Mouse (Mus musculus) MEL-GATA-1-ER (cell line): ENCODE results near the gene Isoc2a.
A peak's percentile ranks its signal among the peaks of the same experiment; 100 is the strongest.

Source experiments
- DNase-seq: peaks from one replicate; pipeline ENCODE4 v3.0.0-alpha.2; 2012; ENCODE audit warnings: low read depth; ENCODE audit errors: extremely low read depth

Isoc2a gene

DNA sequence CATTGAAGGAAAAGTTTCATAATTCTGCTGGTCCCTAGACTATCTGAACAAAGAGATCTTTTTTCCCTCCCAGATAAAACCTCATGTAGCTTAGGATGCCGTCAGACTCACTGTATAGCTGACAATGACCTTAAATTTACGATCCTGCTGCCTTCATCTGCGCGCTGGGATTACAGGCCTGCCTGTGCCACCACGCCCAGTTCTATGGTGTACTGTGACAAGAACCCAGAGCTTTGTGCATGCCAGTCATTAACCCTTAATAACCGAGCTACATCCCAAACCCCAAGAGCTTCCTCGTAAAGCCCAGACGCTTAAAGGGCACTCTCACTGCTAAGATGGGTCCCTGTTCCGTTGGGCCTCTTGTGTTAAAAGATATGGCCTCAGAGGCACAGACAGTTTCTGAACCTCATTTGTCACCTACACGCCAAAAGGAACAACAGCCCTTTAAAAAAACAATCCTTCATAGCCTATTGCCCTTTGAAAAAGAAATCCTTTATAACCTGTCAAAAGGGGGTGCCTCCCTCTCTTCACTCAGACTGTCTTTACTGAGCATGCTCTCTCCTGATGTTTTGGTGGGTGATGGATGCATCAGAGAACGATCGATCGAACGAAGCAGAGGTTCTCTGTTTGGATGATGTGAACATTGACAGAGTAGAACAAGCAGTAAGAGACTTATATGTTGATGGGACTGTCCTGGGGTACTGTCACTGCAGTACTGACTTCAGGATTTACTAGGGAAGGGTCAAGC, 38.9 kb downstream of the Isoc2a start:
- peak; percentile 50 for DNase-seq

DNA sequence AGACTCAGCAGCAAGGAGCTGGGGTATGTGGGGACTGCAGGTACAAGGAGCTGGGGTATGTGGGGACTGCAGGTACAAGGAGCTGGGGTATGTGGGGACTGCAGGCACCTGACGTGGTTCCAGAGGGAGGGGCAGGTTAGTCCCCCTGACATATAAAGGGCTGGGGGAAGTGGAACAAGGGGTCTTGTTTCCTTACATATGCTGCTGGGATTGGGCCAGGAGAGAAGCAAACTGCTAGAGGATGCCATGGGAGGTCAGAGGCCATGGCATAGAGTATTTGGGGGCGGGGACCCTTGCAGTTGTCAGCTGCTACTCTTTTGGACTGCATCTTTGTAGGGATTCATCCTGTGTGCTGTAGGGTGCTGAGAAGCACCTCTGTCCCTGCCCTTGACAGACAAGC, 40.5 kb downstream of the Isoc2a start:
- no peak for DNase-seq

DNA sequence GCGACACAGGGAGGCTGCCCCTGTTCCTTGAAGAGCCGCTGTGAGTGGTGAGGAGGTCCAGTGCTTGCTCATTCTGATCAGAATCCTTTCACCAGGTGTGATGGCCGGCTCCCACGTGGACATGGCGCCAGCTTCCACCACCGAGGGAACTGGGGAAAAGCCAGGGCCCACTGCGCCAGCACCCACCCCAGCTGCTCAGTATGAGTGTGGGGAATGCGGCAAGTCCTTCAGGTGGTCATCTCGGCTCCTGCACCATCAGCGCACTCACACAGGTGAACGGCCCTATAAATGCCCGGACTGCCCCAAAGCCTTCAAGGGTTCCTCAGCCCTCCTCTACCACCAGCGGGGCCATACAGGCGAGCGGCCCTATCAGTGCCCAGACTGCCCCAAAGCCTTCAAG, 41.7 kb downstream of the Isoc2a start:
- no peak for DNase-seq

DNA sequence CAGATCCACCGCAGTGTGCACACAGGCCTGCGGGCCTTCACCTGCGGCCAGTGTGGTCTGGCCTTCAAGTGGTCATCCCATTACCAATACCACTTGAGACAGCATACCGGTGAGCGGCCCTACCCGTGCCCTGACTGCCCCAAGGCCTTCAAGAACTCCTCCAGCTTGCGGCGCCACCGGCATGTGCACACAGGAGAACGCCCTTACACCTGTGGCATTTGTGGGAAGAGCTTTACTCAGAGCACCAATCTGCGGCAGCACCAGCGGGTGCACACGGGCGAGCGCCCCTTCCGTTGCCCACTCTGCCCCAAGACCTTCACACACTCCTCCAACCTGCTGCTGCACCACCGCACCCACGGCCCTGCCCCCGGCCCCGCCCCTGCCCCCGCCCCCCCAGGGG, 42.1 kb downstream of the Isoc2a start:
- no peak for DNase-seq

DNA sequence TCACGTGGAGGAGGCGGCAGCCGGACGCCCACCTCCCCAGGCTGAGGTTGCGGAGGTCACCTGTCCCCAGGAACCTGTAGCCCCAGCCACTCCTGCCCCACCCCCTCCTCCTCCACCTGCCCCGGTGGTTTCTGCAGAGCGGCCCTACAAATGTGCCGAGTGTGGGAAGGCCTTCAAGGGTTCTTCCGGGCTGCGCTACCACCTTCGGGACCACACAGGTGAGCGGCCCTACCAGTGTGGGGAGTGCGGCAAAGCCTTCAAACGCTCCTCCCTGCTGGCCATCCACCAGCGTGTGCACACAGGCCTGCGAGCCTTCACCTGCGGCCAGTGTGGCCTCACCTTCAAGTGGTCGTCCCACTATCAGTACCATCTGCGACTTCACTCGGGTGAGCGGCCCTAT, 43.0 kb downstream of the Isoc2a start:
- DNase-seq: no peak

DNA sequence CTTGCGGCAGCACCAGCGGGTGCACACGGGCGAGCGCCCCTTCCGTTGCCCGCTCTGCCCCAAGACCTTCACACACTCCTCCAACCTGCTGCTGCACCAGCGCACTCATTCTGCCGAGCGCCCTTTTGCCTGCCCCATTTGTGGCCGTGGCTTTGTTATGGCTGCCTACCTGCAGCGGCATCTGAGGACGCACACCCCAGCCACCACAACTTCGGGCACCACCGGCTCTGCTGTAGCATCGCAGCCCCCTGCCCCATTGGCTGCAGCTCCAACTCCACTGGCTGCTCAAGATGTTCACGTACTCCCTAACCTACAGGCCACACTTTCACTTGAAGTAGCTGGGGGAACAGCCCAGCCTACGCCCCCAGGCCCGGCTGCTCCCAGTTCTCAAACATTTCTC, 43.5 kb downstream of the Isoc2a start:
- DNase-seq: no peak

DNA sequence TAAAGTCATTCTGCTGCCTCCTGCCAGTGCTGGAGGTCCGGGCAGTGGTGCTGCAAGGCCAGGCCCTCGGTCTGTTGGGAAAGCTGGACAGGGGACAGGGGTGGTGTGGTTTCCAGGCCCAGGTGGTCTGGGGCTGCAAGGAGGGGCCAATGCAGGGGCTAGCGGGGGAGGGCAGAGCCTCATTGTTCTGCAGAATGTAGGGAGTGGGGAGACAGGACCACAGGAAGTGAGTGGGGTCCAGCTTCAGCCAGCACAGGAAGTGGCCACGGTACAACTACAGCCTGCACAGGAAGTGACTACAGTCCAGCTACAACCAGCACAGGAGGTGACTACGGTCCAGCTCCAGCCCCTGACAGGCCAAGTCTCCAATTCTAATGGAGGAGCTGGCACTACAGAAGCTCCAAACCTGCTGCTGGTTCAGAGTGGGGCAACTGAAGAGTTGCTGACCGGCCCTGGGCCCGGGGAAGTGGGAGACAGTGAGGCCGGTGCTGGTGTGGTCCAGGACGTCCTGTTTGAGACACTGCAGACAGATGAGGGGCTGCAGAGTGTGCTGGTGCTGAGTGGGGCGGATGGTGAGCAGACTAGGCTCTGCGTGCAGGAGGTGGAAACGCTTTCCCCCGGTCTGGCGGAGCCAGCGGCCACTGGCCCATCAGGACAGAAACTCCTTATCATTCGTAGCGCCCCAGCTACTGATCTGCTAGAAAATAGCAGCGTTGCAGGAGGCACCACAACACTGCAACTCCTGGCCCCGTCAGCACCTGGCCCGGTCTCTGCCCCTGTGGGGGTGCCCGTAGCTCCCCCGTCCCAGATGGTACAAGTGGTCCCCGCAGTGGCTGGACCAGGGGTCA, 44.2 kb downstream of the Isoc2a start:
- DNase-seq: no peak

DNA sequence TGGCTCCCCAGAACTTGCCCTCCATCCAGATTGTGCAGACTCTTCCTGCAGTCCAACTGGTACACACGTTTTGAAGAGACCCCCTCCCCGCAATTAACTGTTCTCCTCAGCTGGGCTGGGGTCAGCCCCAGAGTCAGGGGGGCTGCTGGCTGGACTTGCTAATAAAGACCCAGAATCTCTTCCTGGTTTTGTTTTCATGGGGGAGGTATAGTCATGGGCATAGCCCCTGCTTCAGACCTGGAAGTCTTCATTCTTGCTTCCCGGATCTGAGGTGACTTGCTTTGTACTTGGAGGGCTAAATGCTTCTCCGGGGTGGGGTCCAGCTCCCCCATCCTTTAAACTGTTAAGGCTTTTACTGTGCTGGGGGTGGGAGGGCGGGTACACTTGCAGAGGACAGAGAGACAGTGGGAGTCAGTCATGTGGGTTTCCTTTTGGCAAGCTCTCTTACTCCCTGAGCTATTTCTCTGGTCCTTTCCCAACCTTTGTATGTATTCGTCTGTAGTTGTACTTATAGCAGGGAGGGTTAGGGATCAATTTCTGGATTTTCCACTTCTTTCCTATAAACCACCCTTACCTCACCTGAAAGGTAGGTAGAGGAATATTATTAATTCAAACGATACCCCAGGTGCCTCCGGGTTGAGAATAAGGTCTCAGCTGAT, 45.0 kb downstream of the Isoc2a start, which contains the start of gene Nat14:
Gene Nat14, plus strand, starts transcription at position 205 of the 659 bp plus-strand sequence.
- no peak for DNase-seq

DNA sequence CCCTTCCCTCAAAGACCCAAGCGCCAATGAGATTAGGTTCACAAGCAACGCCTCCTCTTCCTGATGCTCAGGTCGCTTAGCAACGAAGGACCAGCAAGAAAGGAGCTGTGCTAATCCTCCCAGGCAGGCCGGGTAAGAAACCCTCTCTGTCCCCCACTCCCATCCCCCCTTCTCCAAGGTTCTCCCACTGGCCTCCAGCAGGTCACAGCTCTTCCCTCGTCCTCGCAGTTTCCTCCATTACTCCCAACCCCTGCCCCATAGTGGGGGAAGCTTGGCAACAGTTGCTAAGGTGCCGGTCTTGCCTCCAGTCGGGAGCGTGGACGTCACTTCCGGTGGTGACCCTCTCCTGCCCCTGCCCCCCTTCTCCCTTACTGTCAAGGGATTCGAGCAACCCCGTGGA, 45.6 kb downstream of the Isoc2a start:
- DNase-seq: no peak

DNA sequence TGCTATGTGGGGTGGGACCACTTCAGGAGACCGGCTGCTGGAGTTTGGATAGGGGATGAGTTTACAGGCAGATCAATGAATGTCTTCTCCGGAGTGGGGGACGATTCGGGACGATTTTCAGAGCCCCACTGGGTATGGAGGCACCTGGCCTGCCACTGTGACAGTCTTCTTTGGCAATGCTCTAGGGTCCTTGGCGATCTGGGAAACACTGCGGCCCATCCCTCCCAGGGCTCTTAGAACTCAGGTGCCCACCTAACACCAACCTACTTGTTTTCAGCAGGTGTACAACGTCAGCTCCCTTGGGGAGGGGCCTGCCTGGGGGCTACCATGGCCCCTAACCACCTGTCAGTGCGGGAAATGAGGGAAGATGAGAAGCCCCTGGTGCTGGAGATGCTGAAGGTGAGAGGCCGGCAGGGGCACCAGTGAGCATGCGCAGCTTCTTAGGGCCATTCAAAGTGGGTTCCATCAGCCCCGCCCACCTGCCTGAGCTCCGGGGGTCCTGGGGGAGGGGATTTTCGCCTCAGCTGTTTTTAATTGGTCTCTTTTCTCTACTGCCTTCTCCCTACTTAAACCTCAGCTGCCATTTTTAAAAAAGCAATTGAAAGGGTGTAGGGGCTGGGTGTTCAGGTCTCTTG, 46.1 kb downstream of the Isoc2a start:
- DNase-seq: no peak

DNA sequence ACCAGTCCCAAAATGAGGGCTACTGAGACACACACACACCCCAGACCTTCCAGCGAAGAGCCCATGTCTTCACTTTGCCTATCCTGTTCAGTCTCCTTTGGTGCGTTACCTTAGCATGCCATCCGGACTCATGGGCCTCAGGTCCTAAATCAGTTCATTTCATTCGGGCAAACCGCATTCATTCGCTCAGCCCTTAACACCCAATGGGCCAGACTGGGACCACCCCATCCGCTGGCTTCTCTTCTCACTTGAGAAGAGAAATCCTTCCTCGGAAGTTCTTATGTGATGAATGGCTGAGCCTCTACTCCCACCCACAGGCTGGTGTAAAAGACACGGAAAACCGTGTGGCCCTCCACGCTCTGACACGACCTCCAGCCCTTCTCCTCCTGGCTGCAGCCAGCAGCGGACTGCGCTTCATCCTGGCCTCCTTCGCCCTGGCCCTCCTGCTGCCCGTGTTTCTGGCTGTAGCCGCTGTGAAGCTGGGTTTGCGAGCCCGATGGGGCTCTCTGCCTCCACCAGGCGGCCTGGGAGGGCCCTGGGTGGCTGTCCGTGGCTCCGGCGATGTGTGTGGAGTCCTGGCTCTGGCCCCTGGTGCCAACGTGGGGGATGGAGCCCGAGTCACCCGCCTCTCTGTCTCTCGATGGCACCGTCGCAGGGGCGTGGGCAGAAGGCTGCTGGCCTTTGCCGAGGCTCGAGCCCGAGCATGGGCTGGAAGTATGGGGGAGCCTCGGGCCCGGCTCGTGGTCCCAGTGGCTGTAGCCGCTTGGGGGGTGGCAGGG, 46.8 kb downstream of the Isoc2a start:
- no peak for DNase-seq

DNA sequence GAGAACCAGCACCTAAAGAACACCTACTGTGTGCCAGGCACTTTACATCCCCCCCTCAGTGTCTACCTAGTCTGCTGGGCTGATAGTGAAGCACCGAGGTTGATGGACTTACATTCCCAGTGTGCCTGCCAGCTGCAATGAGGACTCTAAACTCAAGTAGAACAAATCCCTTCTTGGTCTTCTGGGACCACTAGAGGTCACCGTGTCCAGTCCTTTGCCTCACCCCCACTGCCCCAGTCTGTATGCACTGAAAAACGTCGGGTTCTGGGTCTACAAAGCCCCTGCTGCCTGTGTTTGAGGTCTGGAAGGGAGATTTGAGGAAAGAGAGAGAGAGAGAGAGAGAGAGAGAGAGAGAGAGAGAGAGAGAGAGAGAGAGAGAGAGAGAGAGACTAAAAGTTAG, 47.5 kb downstream of the Isoc2a start:
- no peak for DNase-seq

DNA sequence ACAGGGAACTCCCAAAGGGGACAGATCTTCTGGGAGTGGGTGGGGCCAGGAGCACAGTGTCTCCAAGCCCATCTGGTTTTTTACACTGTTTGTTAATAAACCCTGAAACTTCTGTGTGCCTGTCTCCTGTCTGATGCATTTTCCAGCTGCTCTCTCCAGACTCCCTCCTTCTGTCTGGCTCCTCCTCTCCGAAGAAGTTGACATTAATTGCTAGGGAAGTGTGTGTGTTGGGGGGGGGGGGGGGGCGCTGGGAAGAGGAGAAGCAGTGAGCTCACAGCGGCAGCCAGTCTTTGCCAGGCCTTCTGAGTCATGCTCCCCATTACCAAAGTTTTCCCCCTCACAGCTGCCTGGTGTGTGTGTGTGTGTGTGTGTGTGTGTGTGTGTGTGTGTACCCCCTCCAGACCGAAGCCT, 47.9 kb downstream of the Isoc2a start:
- DNase-seq: no peak

DNA sequence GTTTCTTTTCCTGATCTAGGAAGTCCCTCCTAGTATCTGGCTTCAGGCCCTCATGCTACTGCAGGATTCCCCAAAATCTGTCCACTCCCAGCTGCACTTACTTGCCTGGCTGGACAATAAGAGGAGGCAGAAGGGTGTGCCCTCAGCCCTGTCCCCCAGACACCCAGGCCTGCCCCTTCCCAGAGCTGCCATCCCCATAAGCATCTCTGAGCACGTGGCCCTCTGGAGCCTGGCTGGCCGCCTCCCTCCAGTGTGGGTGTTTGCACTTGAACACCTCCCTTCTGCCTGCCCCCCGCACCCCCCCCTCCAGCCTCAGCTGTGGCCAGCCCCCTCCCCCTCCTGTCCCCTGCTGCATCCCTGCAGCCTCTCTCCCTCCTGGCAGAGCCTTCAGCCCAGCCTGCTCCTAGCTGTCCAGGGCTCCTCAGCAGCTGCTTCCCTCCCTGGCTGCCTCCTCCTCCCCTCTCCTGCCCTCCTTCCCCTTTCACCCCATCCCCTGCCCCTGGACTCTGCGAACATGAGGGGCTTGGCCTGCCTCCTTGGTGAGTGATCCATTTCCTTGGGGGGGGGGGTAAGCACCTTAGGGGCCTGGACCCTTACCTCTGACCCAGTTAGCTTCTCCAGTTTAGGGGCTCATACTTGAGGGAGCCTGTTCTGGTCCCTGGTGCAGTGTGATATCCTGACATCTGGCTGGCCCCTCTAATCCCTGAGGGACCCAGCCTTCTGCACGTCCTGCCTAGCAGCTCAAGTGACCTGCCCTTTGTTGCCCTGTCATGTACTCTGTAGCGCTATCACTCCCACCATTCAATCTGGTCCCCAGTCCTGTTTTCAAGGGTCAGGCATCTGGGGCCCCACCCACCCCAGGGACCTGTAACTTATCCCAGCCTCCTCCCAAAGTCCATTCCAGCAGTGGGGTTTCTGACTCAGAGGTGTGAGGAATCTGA, 48.8 kb downstream of the Isoc2a start, which contains the start of gene Ssc5d:
Gene Ssc5d, plus strand, starts transcription at position 345 of the 941 bp plus-strand sequence.
- DNase-seq: no peak

DNA sequence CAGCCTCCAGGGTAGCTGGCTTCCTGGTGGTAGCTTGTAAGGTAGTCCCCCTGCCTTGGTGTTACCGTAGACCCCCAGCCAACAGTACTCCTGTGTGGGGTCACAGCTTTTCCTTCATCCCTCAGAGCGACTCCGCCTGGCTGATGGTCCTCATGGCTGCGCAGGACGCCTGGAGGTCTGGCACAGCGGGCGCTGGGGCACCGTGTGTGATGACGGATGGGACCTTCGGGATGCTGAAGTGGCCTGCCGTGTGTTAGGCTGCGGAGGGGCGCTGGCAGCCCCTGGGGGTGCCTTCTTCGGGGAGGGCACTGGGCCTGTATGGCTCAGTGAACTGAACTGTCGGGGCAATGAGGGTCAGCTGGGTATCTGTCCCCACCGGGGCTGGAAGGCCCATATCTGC, 49.9 kb downstream of the Isoc2a start:
- no peak for DNase-seq

DNA sequence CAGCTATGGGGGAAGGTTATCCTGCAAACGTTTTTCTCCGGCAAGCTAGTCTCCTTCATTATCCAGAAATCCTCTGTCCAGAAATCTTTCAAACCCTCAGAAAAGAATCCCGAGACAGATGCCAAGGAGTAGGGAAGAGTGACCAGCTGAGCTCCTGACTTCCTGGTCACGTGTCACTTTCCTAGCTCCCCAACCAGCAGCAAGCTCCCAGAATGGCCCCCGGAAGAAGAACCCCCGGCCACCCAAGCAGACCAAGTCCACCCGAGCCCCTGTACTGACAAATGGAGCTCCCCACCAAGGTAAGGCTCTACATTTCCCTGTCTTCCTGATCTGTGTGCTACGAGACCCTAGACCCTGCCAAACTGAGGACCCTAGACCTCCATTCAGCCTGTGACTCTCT, 50.8 kb downstream of the Isoc2a start:
- no peak for DNase-seq

DNA sequence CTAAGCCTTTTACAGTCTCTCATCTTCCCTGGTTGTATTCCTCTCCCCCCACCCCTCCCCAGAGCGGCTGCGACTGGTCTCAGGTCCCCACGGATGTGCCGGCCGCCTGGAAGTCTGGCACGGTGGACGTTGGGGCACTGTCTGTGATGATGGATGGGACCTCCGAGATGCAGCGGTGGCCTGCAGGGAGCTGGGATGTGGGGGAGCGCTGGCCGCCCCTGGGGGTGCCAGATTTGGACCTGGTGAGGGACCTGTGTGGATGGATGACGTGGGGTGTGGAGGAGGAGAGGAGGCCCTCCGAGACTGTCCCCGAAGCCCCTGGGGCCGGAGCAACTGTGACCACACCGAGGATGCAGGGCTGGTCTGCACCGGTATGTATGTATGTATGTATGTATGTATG, 51.4 kb downstream of the Isoc2a start:
- DNase-seq: no peak

DNA sequence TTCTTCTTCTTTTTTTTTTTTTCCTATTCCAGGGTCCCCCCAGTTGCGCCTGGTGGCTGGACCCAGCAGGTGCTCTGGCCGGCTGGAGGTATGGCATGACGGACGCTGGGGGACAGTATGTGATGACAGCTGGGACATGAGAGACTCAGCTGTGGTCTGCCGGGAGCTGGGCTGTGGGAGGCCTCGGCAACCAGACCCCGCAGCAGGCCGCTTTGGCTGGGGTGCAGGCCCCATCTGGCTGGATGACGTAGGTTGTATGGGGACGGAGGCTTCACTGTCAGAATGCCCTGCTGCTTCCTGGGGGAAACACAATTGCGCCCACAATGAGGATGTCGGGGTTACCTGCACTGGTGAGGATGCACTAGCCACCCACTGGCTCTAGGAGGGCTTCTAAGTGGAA, 56.1 kb downstream of the Isoc2a start:
- DNase-seq: no peak

DNA sequence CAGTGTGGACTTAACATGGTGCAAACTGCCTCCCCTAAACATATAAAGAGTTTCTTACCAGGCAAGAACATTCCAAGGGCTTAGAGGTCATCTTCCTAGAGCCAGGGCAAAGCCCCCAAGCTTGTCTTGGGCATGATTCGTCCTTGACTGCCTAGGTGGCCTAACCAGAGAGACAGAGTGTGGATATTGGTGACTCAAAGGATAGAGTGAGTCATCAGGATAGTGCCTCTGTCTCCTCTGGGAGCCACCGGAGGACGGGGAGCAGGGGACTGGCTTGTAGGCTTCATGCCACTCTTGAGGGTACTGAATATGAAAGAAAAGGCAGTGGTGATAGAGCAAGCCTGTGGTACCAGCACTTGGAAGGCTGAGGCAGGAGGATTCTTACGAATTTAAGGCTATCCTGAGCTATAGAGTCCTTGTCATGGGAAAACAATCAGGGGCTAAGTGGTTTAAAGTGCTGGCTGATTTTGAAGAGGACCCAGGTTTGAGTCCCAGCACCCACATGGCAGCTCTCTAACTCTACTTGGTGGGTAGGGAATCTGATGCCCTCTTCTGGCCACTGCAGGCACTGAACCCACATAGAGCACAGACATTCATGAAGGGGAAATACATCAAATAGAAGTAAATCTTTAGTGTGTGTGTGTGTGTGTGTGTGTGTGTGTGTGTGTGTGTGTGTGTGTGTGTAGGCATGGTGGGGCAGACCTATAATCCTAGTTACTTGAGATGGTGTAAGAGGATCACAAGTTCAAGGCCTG, 57.4 kb downstream of the Isoc2a start:
- DNase-seq: no peak
